Mouse (Mus musculus): ENCODE data around the gene Gm960. TPM values are rescaled to one million over a fixed set of nuclear protein-coding genes. Genes with fewer than 3 reads are reported as not detected.

Gm960 gene
- polyA plus RNA-seq, 1 experiment from 2014 or later = 5.0 TPM

DNA sequence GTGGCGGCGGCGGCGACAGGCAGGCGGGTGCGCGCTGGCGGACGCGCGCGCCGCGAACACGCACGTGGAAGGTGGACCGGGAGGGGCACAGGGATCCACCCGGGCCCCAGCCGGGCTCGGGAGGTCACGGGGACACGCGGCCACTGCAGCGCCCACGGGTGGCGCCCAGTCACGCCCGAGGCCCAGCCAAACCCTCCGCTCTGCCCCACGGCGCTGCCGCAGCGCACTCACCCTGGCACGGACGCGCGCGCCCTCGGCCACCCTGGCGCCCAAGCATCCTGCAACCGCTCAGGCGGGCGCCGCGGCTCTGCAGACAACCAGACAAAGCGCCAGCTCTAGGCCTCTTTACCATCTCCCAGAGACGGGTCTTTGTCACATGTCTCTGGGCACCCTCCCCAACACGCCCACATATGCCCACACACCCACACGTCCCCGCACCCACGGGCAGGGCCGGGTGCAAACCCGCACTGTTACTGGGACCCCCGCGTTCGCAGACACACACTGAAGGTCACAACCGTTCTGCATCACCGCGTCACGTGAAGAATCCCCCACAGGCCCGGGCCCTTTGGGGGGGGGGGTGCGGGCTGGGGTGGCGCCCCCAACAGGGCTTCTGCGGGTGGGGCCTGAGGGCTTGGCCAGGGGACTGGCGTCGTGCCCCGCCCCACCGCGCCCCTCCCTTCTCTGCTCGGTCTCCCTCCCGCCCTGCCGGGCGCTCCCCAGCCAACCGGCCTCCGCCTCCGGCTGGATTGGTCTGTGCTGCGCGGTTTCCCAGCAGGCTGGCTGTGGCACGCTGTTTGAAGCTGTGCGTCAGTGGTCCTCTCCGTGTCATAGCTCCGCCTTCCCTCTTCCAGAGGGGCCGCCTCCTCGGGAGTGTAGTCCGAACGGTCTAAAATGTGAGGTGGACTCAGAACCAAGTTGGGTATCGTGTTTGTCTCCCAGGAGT, 83.0 kb downstream of the Gm960 start, which contains the start of gene Lrfn4:
Lrfn4 (minus strand) TSS at position 517 of the 943 bp plus-strand sequence.
- no peaks in the 10 kb centered on the region for H3K27me3 ChIP-seq (replicated peaks; ENCODE audit: control insufficient read depth, insufficient read depth, low read length)
- no peaks in the 10 kb centered on the region for H3K9me3 ChIP-seq (replicated peaks; ENCODE audit: control insufficient read depth, low read length)
- H3K27ac ChIP-seq (ENCODE audit: low read depth, low read length) = peak within 1 kb of the TSS; percentile 90
- under 1% methylated on average over 66 of the region's 87 CpGs for WGBS
- peak; percentile 96 for DNase-seq (ENCODE audit: low spot score)
- H3K4me2 ChIP-seq (ENCODE audit: low read length) = peak within 1 kb of the TSS; percentile 82
- peaks cover 10% of the 10 kb centered on the region for H3K4me1 ChIP-seq (ENCODE audit: control insufficient read depth, insufficient read depth, low read length)
- ATAC-seq = peak; percentile 95
- peak within 1 kb of the TSS; percentile 86 for H3K4me3 ChIP-seq (ENCODE audit: low read depth, low read length)
- H3K36me3 ChIP-seq (ENCODE audit: control insufficient read depth, insufficient read depth, low read length) = peaks cover 34% of the 10 kb centered on the region
- peak within 1 kb of the TSS; percentile 99 for H3K9ac ChIP-seq (ENCODE audit: low read length)

DNA sequence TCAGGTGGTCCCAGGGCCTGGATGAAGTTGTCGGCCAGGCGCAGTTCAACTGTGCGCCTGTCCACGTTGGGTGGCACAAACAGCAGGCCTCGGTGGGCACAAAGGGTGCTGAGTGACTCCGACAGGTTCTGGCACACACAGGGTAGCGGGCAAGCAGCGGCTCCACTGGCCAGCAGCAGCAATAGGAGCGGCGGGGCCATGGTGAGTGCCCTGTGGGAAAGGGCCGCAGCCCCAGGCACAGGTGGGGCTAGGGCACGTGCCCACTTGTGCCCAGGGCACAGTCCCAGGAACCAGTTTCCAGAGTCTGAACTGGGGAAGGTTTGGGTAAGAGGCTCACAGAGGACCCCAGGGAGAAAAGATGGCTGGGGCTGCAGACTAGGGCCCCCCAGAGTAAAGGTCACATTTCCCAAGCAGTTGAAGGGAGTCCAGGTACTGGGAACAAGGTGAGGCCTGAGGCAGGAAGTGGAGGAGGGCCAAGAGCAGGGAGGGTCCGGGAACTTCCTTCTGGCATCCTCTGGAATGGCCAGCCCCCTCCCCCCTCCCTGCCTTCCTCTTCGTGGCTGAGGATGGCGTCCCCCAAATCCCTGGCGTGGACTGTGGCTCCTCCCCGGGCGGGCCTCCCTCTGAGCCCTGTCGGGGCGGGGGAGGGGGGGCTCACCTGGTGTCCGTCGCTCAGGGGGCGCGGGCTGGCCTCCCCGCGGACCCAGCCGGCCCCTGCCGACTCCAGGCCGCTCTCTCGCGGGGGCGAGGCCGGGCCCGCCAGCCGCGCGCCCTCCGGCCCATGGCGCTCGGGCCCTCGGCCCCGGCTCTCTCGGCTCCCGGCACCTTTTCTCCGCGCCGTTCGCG, 83.9 kb downstream of the Gm960 start:
- WGBS = 28% methylated on average over 28 of the region's 49 CpGs

GRCm38 (mm10) chr19:4613464-4614304, 84.8 kb downstream of the Gm960 start:
- no peak overlapping the region; the same call in 1 of the 2 replicates for H3K27ac ChIP-seq (ENCODE audit: low read depth, low read length)
- WGBS = 89% methylated on average over 33 of the region's 33 CpGs

More for the DNA sequence above, 83.9 kb downstream of the Gm960 start:
- Histone ChIP-seq H3K4me2 (ENCODE audit: low read length) (peak overlapping the region; percentile 82), H3K36me3 (ENCODE audit: control insufficient read depth, insufficient read depth, low read length) (peaks cover 34% of the 10 kb centered on the region), H3K9ac (ENCODE audit: low read length) (peak overlapping the region; percentile 99), H3K4me1 (ENCODE audit: control insufficient read depth, insufficient read depth, low read length) (peaks cover 10% of the 10 kb centered on the region), H3K4me3 (ENCODE audit: low read depth, low read length) (peak overlapping the region; percentile 86), H3K9me3 (replicated peaks; ENCODE audit: control insufficient read depth, low read length) (no peaks in the 10 kb centered on the region), H3K27ac (ENCODE audit: low read depth, low read length) (peak overlapping the region; percentile 90), H3K27me3 (replicated peaks; ENCODE audit: control insufficient read depth, insufficient read depth, low read length) (no peaks in the 10 kb centered on the region)
- ATAC-seq (peak; percentile 8), DNase-seq (ENCODE audit: low spot score) (peak; percentile 37)

GRCm38 (mm10) chr19:4612181-4612961, 86.1 kb downstream of the Gm960 start:
- H3K27me3 ChIP-seq (replicated peaks; ENCODE audit: control insufficient read depth, insufficient read depth, low read length) = no peaks in the 10 kb centered on the region
- peaks cover 34% of the 10 kb centered on the region for H3K36me3 ChIP-seq (ENCODE audit: control insufficient read depth, insufficient read depth, low read length)
- H3K9me3 ChIP-seq (replicated peaks; ENCODE audit: control insufficient read depth, low read length) = no peaks in the 10 kb centered on the region
- H3K4me3 ChIP-seq (ENCODE audit: low read depth, low read length) = no peak overlapping the region
- H3K4me1 ChIP-seq (ENCODE audit: control insufficient read depth, insufficient read depth, low read length) = peaks cover 10% of the 10 kb centered on the region
- peak overlapping the region; percentile 21; the same call in 1 of the 2 replicates for H3K9ac ChIP-seq (ENCODE audit: low read length)
- ATAC-seq (no peak), DNase-seq (ENCODE audit: low spot score) (no peak)
- WGBS = 93% methylated on average over 18 of the region's 19 CpGs
- no peak overlapping the region for H3K4me2 ChIP-seq (ENCODE audit: low read length)
- H3K27ac ChIP-seq (ENCODE audit: low read depth, low read length) = no peak overlapping the region

More at GRCm38 (mm10) chr19:4613464-4614304, 84.8 kb downstream of the Gm960 start:
- Histone ChIP-seq H3K4me2 (ENCODE audit: low read length) (peak overlapping the region; percentile 82), H3K9me3 (replicated peaks; ENCODE audit: control insufficient read depth, low read length) (no peaks in the 10 kb centered on the region), H3K4me1 (ENCODE audit: control insufficient read depth, insufficient read depth, low read length) (peaks cover 10% of the 10 kb centered on the region), H3K36me3 (ENCODE audit: control insufficient read depth, insufficient read depth, low read length) (peaks cover 34% of the 10 kb centered on the region), H3K27me3 (replicated peaks; ENCODE audit: control insufficient read depth, insufficient read depth, low read length) (no peaks in the 10 kb centered on the region), H3K4me3 (ENCODE audit: low read depth, low read length) (peak overlapping the region; percentile 86), H3K9ac (ENCODE audit: low read length) (peak overlapping the region; percentile 99)
- DNase-seq (ENCODE audit: low spot score) (no peak), ATAC-seq (no peak)

GRCm38 (mm10) chr19:4610109-4610508, 88.4 kb downstream of the Gm960 start:
- Histone ChIP-seq H3K27me3 (replicated peaks; ENCODE audit: control insufficient read depth, insufficient read depth, low read length) (no peaks in the 10 kb centered on the region), H3K27ac (ENCODE audit: low read depth, low read length) (no peak overlapping the region), H3K4me2 (ENCODE audit: low read length) (no peak overlapping the region), H3K4me1 (ENCODE audit: control insufficient read depth, insufficient read depth, low read length) (peaks cover 10% of the 10 kb centered on the region), H3K9me3 (replicated peaks; ENCODE audit: control insufficient read depth, low read length) (no peaks in the 10 kb centered on the region), H3K4me3 (ENCODE audit: low read depth, low read length) (no peak overlapping the region), H3K36me3 (ENCODE audit: control insufficient read depth, insufficient read depth, low read length) (peaks cover 34% of the 10 kb centered on the region), H3K9ac (ENCODE audit: low read length) (no peak overlapping the region)
- ATAC-seq (no peak), DNase-seq (ENCODE audit: low spot score) (no peak)
- 73% methylated on average over 4 of the region's 4 CpGs for WGBS

DNA sequence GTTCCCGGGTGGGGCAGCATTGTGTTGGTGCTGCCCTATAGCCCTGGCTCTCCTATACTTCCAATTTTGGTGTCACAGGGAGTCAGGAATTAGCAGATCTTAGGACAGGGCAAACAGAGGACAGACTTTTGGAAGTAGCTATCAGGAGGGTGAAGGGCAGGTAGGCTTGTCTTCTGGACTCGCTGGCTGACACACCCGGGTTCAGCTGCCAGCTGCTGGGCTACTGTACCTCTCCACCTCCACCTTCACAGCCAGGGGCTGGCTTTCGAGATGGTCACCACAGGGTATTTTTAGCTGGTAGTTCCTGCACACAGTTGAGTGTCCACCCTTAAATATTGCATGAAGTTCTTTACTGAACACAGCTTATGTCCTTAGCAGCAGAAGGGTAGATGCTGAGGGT, 90.0 kb downstream of the Gm960 start:
- Histone ChIP-seq H3K4me3 (ENCODE audit: low read depth, low read length) (no peak overlapping the region), H3K9ac (ENCODE audit: low read length) (no peak overlapping the region), H3K9me3 (replicated peaks; ENCODE audit: control insufficient read depth, low read length) (no peaks in the 10 kb centered on the region), H3K27me3 (replicated peaks; ENCODE audit: control insufficient read depth, insufficient read depth, low read length) (no peaks in the 10 kb centered on the region), H3K4me1 (ENCODE audit: control insufficient read depth, insufficient read depth, low read length) (0 out of 2 replicates have a peak, but pooled peaks cover 4% of the 10 kb centered on the region), H3K27ac (ENCODE audit: low read depth, low read length) (no peak overlapping the region), H3K36me3 (ENCODE audit: control insufficient read depth, insufficient read depth, low read length) (peaks cover 31% of the 10 kb centered on the region), H3K4me2 (ENCODE audit: low read length) (no peak overlapping the region)
- 91% methylated on average over 4 of the region's 4 CpGs for whole genome bisulfite sequencing
- DNase-seq (ENCODE audit: low spot score) (no peak), ATAC-seq (no peak)

DNA sequence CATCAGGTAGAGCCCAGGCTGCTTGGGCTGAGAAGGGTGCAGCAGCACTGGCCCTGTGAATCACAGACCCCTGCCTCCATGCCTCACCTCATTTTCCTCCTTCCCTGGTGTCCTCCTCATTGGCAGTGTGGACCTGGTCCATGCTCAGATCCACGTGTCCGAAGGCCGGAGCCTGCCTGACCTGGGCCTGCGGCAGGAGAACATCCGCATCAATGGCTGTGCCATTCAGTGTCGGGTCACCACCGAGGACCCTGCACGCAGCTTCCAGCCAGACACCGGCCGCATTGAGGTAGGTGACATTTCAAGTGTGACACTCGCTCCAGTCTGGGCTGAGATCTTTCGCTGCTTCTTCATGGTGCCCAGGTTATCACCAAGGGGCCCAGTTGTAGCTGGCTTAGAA, 91.1 kb downstream of the Gm960 start:
- WGBS = 93% methylated on average over 12 of the region's 12 CpGs
- Histone ChIP-seq H3K9ac (ENCODE audit: low read length) (no peak overlapping the region), H3K36me3 (ENCODE audit: control insufficient read depth, insufficient read depth, low read length) (peaks cover 20% of the 10 kb centered on the region), H3K9me3 (replicated peaks; ENCODE audit: control insufficient read depth, low read length) (no peaks in the 10 kb centered on the region), H3K4me3 (ENCODE audit: low read depth, low read length) (no peak overlapping the region), H3K4me1 (ENCODE audit: control insufficient read depth, insufficient read depth, low read length) (no peaks in the 10 kb centered on the region), H3K27ac (ENCODE audit: low read depth, low read length) (no peak overlapping the region), H3K27me3 (replicated peaks; ENCODE audit: control insufficient read depth, insufficient read depth, low read length) (no peaks in the 10 kb centered on the region), H3K4me2 (ENCODE audit: low read length) (no peak overlapping the region)
- DNase-seq (ENCODE audit: low spot score) (no peak), ATAC-seq (no peak)

Data from forebrain, embryonic 14.5 days (tissue).